ENCODE assay signal across 8 mouse cellular contexts in genomic region chr1:86703965-86704326, GRCm38 (mm10). TPM values are rescaled to one million over a fixed set of nuclear protein-coding genes. Genes with fewer than 3 reads are reported as not detected.
DNase-seq lines count a peak whose midpoint lies in the region; ATAC-seq and TF ChIP-seq lines count a peak whose summit lies in the region.

No protein-coding gene starts in this region.

- peak overlapping the region; percentile 77 for H3K9ac ChIP-seq in kidney, embryonic 16.5 days (replicated peaks; ENCODE audit: low read length)
- peak overlapping the region; percentile 84 for H3K9ac ChIP-seq in hindbrain, embryonic 14.5 days

- no peaks in the 10 kb centered on the region for H3K9me3 ChIP-seq in kidney, embryonic 16.5 days (ENCODE audit: low read length)
- no peaks in the 10 kb centered on the region for H3K9me3 ChIP-seq in hindbrain, embryonic 14.5 days (ENCODE audit: control insufficient read depth, low read length)
- no peaks in the 10 kb centered on the region for H3K9me3 ChIP-seq in midbrain, embryonic 10.5 days (replicated peaks)

- TF ChIP-seq POLR2A in bone marrow, adult 2 months (IDR thresholded peaks at IDR 0.05; ENCODE audit: borderline replicate concordance, control insufficient read depth, low read depth, low read length), result no peak

- H3K4me3 ChIP-seq in kidney, embryonic 16.5 days (ENCODE audit: low read length), result peak overlapping the region; percentile 66
- peak overlapping the region; percentile 58 for H3K4me3 ChIP-seq in bone marrow, adult 2 months (replicated peaks; ENCODE audit: control insufficient read depth, low read depth, low read length)
- peak overlapping the region; percentile 85 for H3K4me3 ChIP-seq in hindbrain, embryonic 14.5 days (replicated peaks; ENCODE audit: low read length)
- peak overlapping the region; percentile 95 for H3K4me3 ChIP-seq in midbrain, embryonic 10.5 days

- peaks cover 16% of the 10 kb centered on the region for H3K4me1 ChIP-seq in kidney, embryonic 16.5 days (ENCODE audit: insufficient read depth, low read length)
- peaks cover 2% of the 10 kb centered on the region; the same call in 1 of the 2 replicates for H3K4me1 ChIP-seq in bone marrow, adult 2 months (ENCODE audit: control insufficient read depth, insufficient read depth, low read length)
- H3K4me1 ChIP-seq in hindbrain, embryonic 14.5 days (replicated peaks; ENCODE audit: control insufficient read depth, insufficient read depth, low read length), result peaks cover 19% of the 10 kb centered on the region
- peaks cover 26% of the 10 kb centered on the region for H3K4me1 ChIP-seq in midbrain, embryonic 10.5 days

- ATAC-seq in kidney, embryonic 16.5 days (ENCODE audit: low FRiP score, low TSS enrichment), result no peak; the same call in 1 of the 2 replicates
- ATAC-seq in hindbrain, embryonic 14.5 days (ENCODE audit: low FRiP score), result no peak

- peak overlapping the region; percentile 74 for H3K4me2 ChIP-seq in kidney, embryonic 16.5 days (replicated peaks; ENCODE audit: low read depth, low read length)
- H3K4me2 ChIP-seq in hindbrain, embryonic 14.5 days (replicated peaks), result peak overlapping the region; percentile 76

- peak overlapping the region; percentile 82 for H3K27ac ChIP-seq in kidney, embryonic 16.5 days (ENCODE audit: low read length)
- H3K27ac ChIP-seq in bone marrow, adult 2 months (ENCODE audit: control insufficient read depth, insufficient read depth, low read depth, low read length, poor library complexity), result peak overlapping the region; percentile 60
- peak overlapping the region; percentile 84 for H3K27ac ChIP-seq in hindbrain, embryonic 14.5 days
- H3K27ac ChIP-seq in midbrain, embryonic 10.5 days (replicated peaks), result peak overlapping the region; percentile 97

- no peaks in the 10 kb centered on the region for H3K36me3 ChIP-seq in kidney, embryonic 16.5 days (ENCODE audit: insufficient read depth, low read length)
- H3K36me3 ChIP-seq in hindbrain, embryonic 14.5 days (replicated peaks; ENCODE audit: control insufficient read depth, insufficient read depth), result no peaks in the 10 kb centered on the region
- H3K36me3 ChIP-seq in midbrain, embryonic 10.5 days, result no peaks in the 10 kb centered on the region

- under 1% methylated on average over 27 of the region's 27 CpGs for WGBS in kidney, embryonic 16.5 days
- WGBS in bone marrow, adult 2 months, result 1% methylated on average over 27 of the region's 27 CpGs
- WGBS in hindbrain, embryonic 14.5 days, result under 1% methylated on average over 26 of the region's 27 CpGs
- WGBS in midbrain, embryonic 10.5 days, result under 1% methylated on average over 27 of the region's 27 CpGs

- DNase-seq in kidney, adult 11 months, result no peak
- DNase-seq in hindbrain, embryonic 14.5 days (ENCODE audit: low spot score), result peak; percentile 49
- no peak for DNase-seq in midbrain, embryonic 10.5 days (ENCODE audit: low spot score)
- no peak for DNase-seq in natural killer cell, adult 2 months (ENCODE audit: low spot score in 2 of 2)
- DNase-seq in adipocyte (ENCODE audit: low spot score), result no peak
- no peak for DNase-seq in right cerebral cortex, postnatal 25 days

- no peak for TF ChIP-seq CTCF in bone marrow, adult 2 months (IDR thresholded peaks at IDR 0.05; ENCODE audit: control insufficient read depth, insufficient read depth, low read length)

- H3K27me3 ChIP-seq in kidney, embryonic 16.5 days (ENCODE audit: insufficient read depth, low read length), result no peaks in the 10 kb centered on the region
- no peaks in the 10 kb centered on the region for H3K27me3 ChIP-seq in hindbrain, embryonic 14.5 days (ENCODE audit: control insufficient read depth, insufficient read depth, low read length)
- H3K27me3 ChIP-seq in midbrain, embryonic 10.5 days (ENCODE audit: low read depth, poor library complexity, severe bottlenecking), result no peaks in the 10 kb centered on the region

RNA-seq across cellular contexts. Expression of gene Dis3l2, which starts 0.3 kb away (rescaled TPM):
- 30.8 and 33.1 TPM in 2 replicates for polyA plus RNA-seq in kidney, embryonic 16.5 days (2015; fragmentation: Nextera tagmentation; extraction: Ambion mirVana)
- polyA plus RNA-seq in bone marrow, adult 2 months (2011; ENCODE audit: insufficient read depth, insufficient read length, low replicate concordance, missing spikeins), result 2.9 and 7.5 TPM in 2 replicates
- polyA plus RNA-seq in hindbrain, embryonic 14.5 days (2014; fragmentation: Nextera tagmentation; extraction: Ambion mirVana), result 38.5 and 38.9 TPM in 2 replicates
- polyA plus RNA-seq in midbrain, embryonic 10.5 days (2016; fragmentation: Nextera tagmentation; extraction: Ambion mirVana), result 33.3 and 35.4 TPM in 2 replicates

RNA-seq across cellular contexts. Expression of gene Nppc, which starts 33.6 kb away (rescaled TPM):
- polyA plus RNA-seq in kidney, embryonic 16.5 days (2015; fragmentation: Nextera tagmentation; extraction: Ambion mirVana), result 3.0 and 3.6 TPM in 2 replicates
- polyA plus RNA-seq in bone marrow, adult 2 months (2011; ENCODE audit: insufficient read depth, insufficient read length, low replicate concordance, missing spikeins), result not detected in 2 replicates
- 16.3 and 18.1 TPM in 2 replicates for polyA plus RNA-seq in hindbrain, embryonic 14.5 days (2014; fragmentation: Nextera tagmentation; extraction: Ambion mirVana)
- polyA plus RNA-seq in midbrain, embryonic 10.5 days (2016; fragmentation: Nextera tagmentation; extraction: Ambion mirVana), result 0.94 and 1.9 TPM in 2 replicates
